In the genomic region with DNA sequence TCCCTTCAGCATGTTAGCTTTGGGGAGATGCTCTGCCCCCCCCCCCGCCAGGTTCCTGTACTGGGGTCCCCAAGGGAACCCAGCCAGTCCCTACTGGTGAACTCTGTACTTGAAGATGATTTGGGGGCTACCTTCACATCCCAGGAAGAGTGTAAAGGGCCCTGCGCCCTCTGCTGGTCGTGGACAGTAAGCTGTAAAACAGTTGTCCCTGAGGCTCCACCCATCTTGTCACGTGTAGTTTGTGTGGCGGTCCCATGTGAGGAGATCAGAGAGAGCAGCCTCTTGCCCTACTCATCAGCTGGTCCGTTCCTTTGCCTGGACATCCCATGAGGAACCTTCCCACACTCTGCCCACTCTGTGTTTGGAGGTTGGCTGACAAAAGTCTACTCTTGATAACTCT, we compare ENCODE assay signal across 9 mouse cellular contexts. TPM values are rescaled to one million over a fixed set of nuclear protein-coding genes. Genes with fewer than 3 reads are reported as not detected.
DNase-seq lines count a peak whose midpoint lies in the region; ATAC-seq lines count a peak whose summit lies in the region.
"Had no signal": no experiment of that assay in that cellular context is flagged by ENCODE, and none has a peak within 500 bp of the region (broad histone marks: within the 10 kb centered on the region; RNA-seq: fewer than 3 reads in every experiment).

No protein-coding gene starts in this region.

- H3K9me3 ChIP-seq in heart, embryonic 13.5 days = no peaks in the 10 kb centered on the region
- H3K9me3 ChIP-seq in heart, embryonic 11.5 days (replicated peaks; ENCODE audit: control insufficient read depth, low read length) = no peaks in the 10 kb centered on the region
- H3K9me3 ChIP-seq in limb, embryonic 10.5 days (replicated peaks) = no peaks in the 10 kb centered on the region
- no peaks in the 10 kb centered on the region for H3K9me3 ChIP-seq in midbrain, embryonic 12.5 days

- intact Hi-C loops in heart, postnatal 14 days (cut with DNase I) = no loop called here

- H3K4me1 ChIP-seq in heart, embryonic 13.5 days = no peaks in the 10 kb centered on the region
- no peaks in the 10 kb centered on the region for H3K4me1 ChIP-seq in heart, embryonic 11.5 days (ENCODE audit: control insufficient read depth, insufficient read depth, low read length)
- H3K4me1 ChIP-seq in limb, embryonic 10.5 days = no peaks in the 10 kb centered on the region
- H3K4me1 ChIP-seq in midbrain, embryonic 12.5 days = no peaks in the 10 kb centered on the region

- no peak overlapping the region for H3K4me3 ChIP-seq in heart, embryonic 13.5 days
- H3K4me3 ChIP-seq in heart, embryonic 11.5 days (ENCODE audit: low read depth, low read length) = no peak overlapping the region
- H3K4me3 ChIP-seq in limb, embryonic 10.5 days = 0 out of 2 replicates have a peak overlapping the region, but pooled peaks have one; percentile 8
- no peak overlapping the region for H3K4me3 ChIP-seq in midbrain, embryonic 12.5 days

- no peak for ATAC-seq in heart, embryonic 13.5 days (ENCODE audit: extremely low read depth, insufficient number of reproducible peaks, low FRiP score, low TSS enrichment)
- no peak for ATAC-seq in heart, embryonic 11.5 days (replicated peaks; ENCODE audit: insufficient number of reproducible peaks, low FRiP score, low TSS enrichment)
- 0 out of 2 replicates have a peak, but pooled peaks have one; percentile 38 for ATAC-seq in midbrain, embryonic 12.5 days (ENCODE audit: low FRiP score, low read depth)

- WGBS in heart, embryonic 13.5 days = 5% methylated on average over 6 of the region's 6 CpGs
- 7% methylated on average over 6 of the region's 6 CpGs for WGBS in heart, embryonic 11.5 days (ENCODE audit: insufficient replicate concordance)
- WGBS in limb, embryonic 10.5 days = 9% methylated on average over 6 of the region's 6 CpGs
- 7% methylated on average over 6 of the region's 6 CpGs for WGBS in midbrain, embryonic 12.5 days

- no peak overlapping the region for H3K9ac ChIP-seq in heart, embryonic 13.5 days
- H3K9ac ChIP-seq in heart, embryonic 11.5 days (ENCODE audit: low read depth, low read length) = no peak overlapping the region
- no peak overlapping the region for H3K9ac ChIP-seq in midbrain, embryonic 12.5 days (replicated peaks)

- H3K27me3 ChIP-seq in heart, embryonic 13.5 days (replicated peaks) = peaks cover 3% of the 10 kb centered on the region; the same call in 1 of the 2 replicates
- no peaks in the 10 kb centered on the region for H3K27me3 ChIP-seq in heart, embryonic 11.5 days (ENCODE audit: control insufficient read depth, insufficient read depth, low read length)
- no peaks in the 10 kb centered on the region for H3K27me3 ChIP-seq in limb, embryonic 10.5 days (ENCODE audit: low read depth, poor library complexity, severe bottlenecking)
- H3K27me3 ChIP-seq in midbrain, embryonic 12.5 days = no peaks in the 10 kb centered on the region

- H3K27ac ChIP-seq in heart, embryonic 13.5 days (replicated peaks) = no peak overlapping the region
- no peak overlapping the region for H3K27ac ChIP-seq in heart, embryonic 11.5 days (ENCODE audit: low read depth, low read length)
- H3K27ac ChIP-seq in limb, embryonic 10.5 days = no peak overlapping the region
- no peak overlapping the region for H3K27ac ChIP-seq in midbrain, embryonic 12.5 days (replicated peaks)

- H3K36me3 ChIP-seq in heart, embryonic 13.5 days = no peaks in the 10 kb centered on the region
- H3K36me3 ChIP-seq in heart, embryonic 11.5 days (ENCODE audit: control insufficient read depth, insufficient read depth, low read length) = no peaks in the 10 kb centered on the region
- H3K36me3 ChIP-seq in limb, embryonic 10.5 days = no peaks in the 10 kb centered on the region
- H3K36me3 ChIP-seq in midbrain, embryonic 12.5 days = no peaks in the 10 kb centered on the region

- peak overlapping the region; percentile 16 for H3K4me2 ChIP-seq in heart, embryonic 13.5 days
- H3K4me2 ChIP-seq in heart, embryonic 11.5 days = no peak overlapping the region; the same call in 1 of the 2 replicates
- H3K4me2 ChIP-seq in midbrain, embryonic 12.5 days (replicated peaks) = peak overlapping the region; percentile 24; the same call in 1 of the 2 replicates

- DNase-seq in MEL-GATA-1-ER (ENCODE audit: extremely low read depth, low read depth) = peak; percentile 29
- peak; percentile 35 to 62 for DNase-seq in cerebellum, postnatal 25 days
- peak; percentile 15 to 40 for DNase-seq in heart, postnatal 14 days
- peak; percentile 71 for DNase-seq in limb, embryonic 10.5 days (ENCODE audit: low spot score)
- no peak for DNase-seq in frontal cortex, postnatal 10 days (ENCODE audit: low spot score in 2 of 2)

RNA-seq across cellular contexts. Expression of gene Bpifb4, which starts 15.8 kb away (rescaled TPM):
- polyA plus RNA-seq in heart, embryonic 13.5 days (2015; fragmentation: Nextera tagmentation; extraction: Ambion mirVana) = not detected in 2 replicates
- polyA plus RNA-seq in heart, embryonic 11.5 days (2014; fragmentation: Nextera tagmentation; extraction: Ambion mirVana) = not detected in 2 replicates
- total RNA-seq in heart, postnatal 14 days (2021) = not detected
- polyA plus RNA-seq in limb, embryonic 10.5 days (2016; fragmentation: Nextera tagmentation; extraction: Ambion mirVana) = not detected in 2 replicates
- polyA plus RNA-seq in midbrain, embryonic 12.5 days (2016; fragmentation: Nextera tagmentation; extraction: Ambion mirVana) = not detected in 2 replicates
- polyA plus RNA-seq: neural tube, embryonic 14.5 days had no signal

RNA-seq across cellular contexts. Expression of gene Bpifa6, which starts 20.9 kb away (rescaled TPM):
- not detected in 2 replicates for polyA plus RNA-seq in heart, embryonic 13.5 days (2015; fragmentation: Nextera tagmentation; extraction: Ambion mirVana)
- not detected in 2 replicates for polyA plus RNA-seq in heart, embryonic 11.5 days (2014; fragmentation: Nextera tagmentation; extraction: Ambion mirVana)
- not detected for total RNA-seq in heart, postnatal 14 days (2021)
- polyA plus RNA-seq in limb, embryonic 10.5 days (2016; fragmentation: Nextera tagmentation; extraction: Ambion mirVana) = not detected in 2 replicates
- polyA plus RNA-seq in midbrain, embryonic 12.5 days (2016; fragmentation: Nextera tagmentation; extraction: Ambion mirVana) = not detected in 2 replicates
- polyA plus RNA-seq: neural tube, embryonic 14.5 days had no signal

RNA-seq across cellular contexts. Expression of gene Bpifb3, which starts 35.8 kb away (rescaled TPM):
- not detected in 2 replicates for polyA plus RNA-seq in heart, embryonic 13.5 days (2015; fragmentation: Nextera tagmentation; extraction: Ambion mirVana)
- not detected in 2 replicates for polyA plus RNA-seq in heart, embryonic 11.5 days (2014; fragmentation: Nextera tagmentation; extraction: Ambion mirVana)
- not detected for total RNA-seq in heart, postnatal 14 days (2021)
- not detected in 2 replicates for polyA plus RNA-seq in limb, embryonic 10.5 days (2016; fragmentation: Nextera tagmentation; extraction: Ambion mirVana)
- not detected in 2 replicates for polyA plus RNA-seq in midbrain, embryonic 12.5 days (2016; fragmentation: Nextera tagmentation; extraction: Ambion mirVana)
- polyA plus RNA-seq: neural tube, embryonic 14.5 days had no signal

RNA-seq across cellular contexts. Expression of gene Bpifb6, which starts 53.6 kb away (rescaled TPM):
- polyA plus RNA-seq in heart, embryonic 13.5 days (2015; fragmentation: Nextera tagmentation; extraction: Ambion mirVana) = not detected in 2 replicates
- not detected in 2 replicates for polyA plus RNA-seq in heart, embryonic 11.5 days (2014; fragmentation: Nextera tagmentation; extraction: Ambion mirVana)
- total RNA-seq in heart, postnatal 14 days (2021) = not detected
- polyA plus RNA-seq in limb, embryonic 10.5 days (2016; fragmentation: Nextera tagmentation; extraction: Ambion mirVana) = not detected in 2 replicates
- not detected in 2 replicates for polyA plus RNA-seq in midbrain, embryonic 12.5 days (2016; fragmentation: Nextera tagmentation; extraction: Ambion mirVana)
- polyA plus RNA-seq: neural tube, embryonic 14.5 days had no signal

RNA-seq across cellular contexts. Expression of gene Bpifa2, which starts 54.2 kb away (rescaled TPM):
- not detected in 2 replicates for polyA plus RNA-seq in heart, embryonic 13.5 days (2015; fragmentation: Nextera tagmentation; extraction: Ambion mirVana)
- not detected in 2 replicates for polyA plus RNA-seq in heart, embryonic 11.5 days (2014; fragmentation: Nextera tagmentation; extraction: Ambion mirVana)
- total RNA-seq in heart, postnatal 14 days (2021) = not detected
- polyA plus RNA-seq in limb, embryonic 10.5 days (2016; fragmentation: Nextera tagmentation; extraction: Ambion mirVana) = not detected in 2 replicates
- not detected in 2 replicates for polyA plus RNA-seq in midbrain, embryonic 12.5 days (2016; fragmentation: Nextera tagmentation; extraction: Ambion mirVana)
- polyA plus RNA-seq: neural tube, embryonic 14.5 days had no signal

Comparison
In these comparisons a context has a peak if more than half of its experiments do, and no peak if none do; other contexts are left out.
1. DNase-seq: peak in MEL-GATA-1-ER (single experiment), cerebellum, postnatal 25 days (2 of 2), heart, postnatal 14 days (2 of 2) and limb, embryonic 10.5 days (single experiment); none in frontal cortex, postnatal 10 days (0 of 2).